Mouse (Mus musculus): Measurements from ENCODE around the gene Rnpepl1.

DNA sequence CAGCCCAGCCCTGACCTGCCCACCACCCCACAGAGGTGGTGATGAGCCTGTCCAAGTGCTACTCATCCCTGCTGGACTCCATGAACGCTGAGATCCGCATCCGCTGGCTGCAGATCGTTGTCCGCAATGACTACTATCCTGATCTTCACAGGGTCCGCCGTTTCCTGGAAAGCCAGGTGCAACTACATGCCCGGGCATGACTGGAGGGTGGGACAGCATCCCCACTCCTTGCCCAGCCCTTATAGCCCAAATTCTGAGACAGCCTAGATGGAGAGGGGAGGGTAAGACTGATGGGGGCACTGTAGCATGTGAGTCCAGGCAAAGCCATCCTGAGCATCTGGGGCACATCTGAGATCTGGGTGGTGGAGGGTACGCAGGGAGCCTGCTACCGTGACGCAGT is 8.6 kb downstream of the Rnpepl1 start:
- TF ChIP-seq CTCF (IDR thresholded peaks at IDR 0.05) (no peak), EP300 (IDR thresholded peaks at IDR 0.05) (no peak)
